Mouse (Mus musculus) embryonic facial prominence, embryonic 10.5 days (tissue): ENCODE measurements around the gene Uchl4. TPM values are rescaled to one million over a fixed set of nuclear protein-coding genes. Genes with fewer than 3 reads are reported as not detected.
"Not testable (repeated sequence)": the region's sequence is repeated elsewhere in the genome, so short reads cannot be mapped to it uniquely, and the experiment has no call there.

Experiments used
- DNase-seq: peaks from one replicate; pipeline ENCODE4 v3.0.0-alpha.2; 2017; ENCODE audit warnings: low spot score
- H3K27ac ChIP-seq: fragments of 300-500 bp; sonication (generic); replicated peaks from 2 replicates; pipeline ENCODE4 v1.5.1; 2016; ENCODE audit warnings: mild to moderate bottlenecking
- H3K27me3 ChIP-seq: fragments of 300-500 bp; sonication (generic); replicated peaks from 2 replicates; pipeline ENCODE4 v1.6.1; 2016; ENCODE audit warnings: low read depth, mild to moderate bottlenecking; ENCODE audit not compliant: poor library complexity, severe bottlenecking
- H3K36me3 ChIP-seq: fragments of 300-500 bp; sonication (generic); replicated peaks from 2 replicates; pipeline ENCODE4 v1.6.1; 2016; ENCODE audit warnings: mild to moderate bottlenecking, moderate library complexity
- H3K4me1 ChIP-seq: fragments of 300-500 bp; sonication (generic); 2 replicates; pipeline ENCODE4 v1.6.1; 2016
- H3K4me3 ChIP-seq: fragments of 300-500 bp; sonication (generic); 2 replicates; pipeline ENCODE4 v1.5.1; 2016; ENCODE audit warnings: mild to moderate bottlenecking, moderate library complexity
- H3K9me3 ChIP-seq: fragments of 300-500 bp; sonication (generic); 2 replicates; pipeline ENCODE4 v1.6.1; 2016; ENCODE audit warnings: mild to moderate bottlenecking
- WGBS: fragments of 180-500 bp; shearing (Covaris S2); methylation state at CpG from one replicate; pipeline ENCODE4 v1.1.7; 2016; 5-methylcytosine and 5-hydroxymethylcytosine counted together
- polyA plus RNA-seq: library from polyadenylated mRNA; unstranded; fragments of >200 nt; fragmentation: Nextera tagmentation; extraction: Ambion mirVana; gene quantifications from 2 replicates; pipeline ENCODE4 v1.2.1, GENCODE M21; 2016

Uchl4 gene
- 3.9 and 4.4 TPM in 2 replicates for polyA plus RNA-seq

DNA sequence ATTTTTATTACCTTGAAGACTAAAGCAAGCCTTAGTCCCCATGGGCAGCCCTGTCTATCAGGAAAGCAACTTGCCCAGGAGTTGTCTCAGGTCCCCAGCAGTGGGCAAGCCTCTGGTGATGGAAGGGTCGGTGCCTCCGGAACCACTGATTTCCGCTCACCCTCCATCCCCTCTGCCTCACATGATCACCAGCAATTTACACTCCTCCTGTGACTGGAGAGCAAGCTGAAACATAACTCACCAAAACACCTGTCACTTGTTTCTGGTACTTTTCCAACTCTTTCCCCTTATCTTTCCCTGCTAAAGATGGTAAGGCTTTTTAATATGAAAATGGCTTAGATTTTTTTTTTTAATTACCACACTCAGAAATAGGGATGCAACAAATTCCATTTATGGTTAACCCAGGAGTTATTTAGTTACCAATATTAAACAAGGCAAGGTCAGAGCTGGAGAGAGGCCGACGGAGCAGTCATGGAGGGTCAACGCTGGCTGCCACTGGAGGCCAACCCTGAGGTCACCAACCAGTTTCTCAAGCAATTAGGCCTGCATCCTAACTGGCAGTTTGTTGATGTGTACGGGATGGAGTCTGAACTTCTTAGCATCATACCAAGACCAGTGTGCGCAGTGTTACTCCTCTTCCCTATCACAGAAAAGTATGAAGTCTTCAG lies at the start of gene Uchl4:
Gene Uchl4 (plus strand): TSS at position 434 of the 668 bp plus-strand sequence.
- no peaks in the 10 kb centered on the region for H3K9me3 ChIP-seq
- DNase-seq: no peak
- peaks cover 55% of the 10 kb centered on the region for H3K4me1 ChIP-seq
- H3K27ac ChIP-seq: peak within 1 kb of the TSS; percentile 49
- H3K36me3 ChIP-seq: peaks cover 20% of the 10 kb centered on the region
- H3K4me3 ChIP-seq: no peak within 1 kb of the TSS
- WGBS: 76% methylated on average over 8 of the region's 8 CpGs
- H3K27me3 ChIP-seq: no peaks in the 10 kb centered on the region

DNA sequence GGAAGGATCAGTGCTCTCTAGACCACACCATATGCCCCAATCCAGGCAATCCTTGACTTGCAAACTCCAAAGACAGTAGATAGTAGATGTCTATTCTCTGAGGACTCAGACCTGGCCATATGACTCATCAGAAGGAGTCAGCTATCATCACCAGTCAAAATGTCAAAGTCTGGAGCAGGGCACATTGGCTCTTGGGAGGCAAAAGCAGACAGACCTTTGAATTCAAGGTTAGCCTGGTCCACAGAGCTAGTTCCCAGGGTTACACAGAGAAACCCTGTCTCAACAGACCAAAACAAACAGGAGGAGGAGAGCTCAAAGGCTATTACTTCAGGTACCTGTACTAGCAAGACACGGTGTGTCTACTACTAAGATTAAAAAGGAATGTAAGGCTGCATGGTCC lies 41.1 kb upstream of the Uchl4 start:
- Histone ChIP-seq H3K36me3 (peaks cover 90% of the 10 kb centered on the region), H3K4me1 (no peaks in the 10 kb centered on the region), H3K27me3 (no peaks in the 10 kb centered on the region), H3K4me3 (no peak overlapping the region), H3K9me3 (no peaks in the 10 kb centered on the region), H3K27ac (no peak overlapping the region)
- no peak for DNase-seq
- 98% methylated on average over 1 of the region's 1 CpGs for WGBS

DNA sequence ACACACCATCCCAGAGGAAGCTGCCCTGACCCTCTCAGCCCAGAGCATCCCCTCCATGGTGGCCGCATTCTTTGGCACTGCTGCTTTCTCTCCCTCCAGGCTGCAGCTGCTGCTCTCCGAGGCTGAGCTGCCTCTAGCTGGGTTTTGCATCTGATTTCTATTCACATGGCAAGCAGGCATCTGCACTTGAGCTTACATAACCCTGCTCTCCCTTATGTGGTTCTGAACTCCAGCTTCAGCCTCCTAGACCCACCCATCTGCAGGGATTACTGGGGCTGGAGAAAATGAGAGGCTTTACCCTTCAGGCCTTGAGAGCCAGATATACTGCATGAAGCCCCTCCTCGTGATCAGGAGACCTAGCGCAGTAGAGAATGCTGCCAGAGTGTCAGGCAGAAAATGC lies 39.4 kb upstream of the Uchl4 start:
- 89% methylated on average over 4 of the region's 4 CpGs for WGBS
- Histone ChIP-seq H3K36me3 (peaks cover 89% of the 10 kb centered on the region), H3K27me3 (no peaks in the 10 kb centered on the region), H3K9me3 (no peaks in the 10 kb centered on the region), H3K4me1 (no peaks in the 10 kb centered on the region), H3K4me3 (no peak overlapping the region), H3K27ac (no peak overlapping the region)
- no peak for DNase-seq

GRCm38 (mm10) chr9:64197524-64197923 lies 37.5 kb upstream of the Uchl4 start:
- H3K9me3 ChIP-seq: no peaks in the 10 kb centered on the region
- 92% methylated on average over 8 of the region's 8 CpGs for WGBS

DNA sequence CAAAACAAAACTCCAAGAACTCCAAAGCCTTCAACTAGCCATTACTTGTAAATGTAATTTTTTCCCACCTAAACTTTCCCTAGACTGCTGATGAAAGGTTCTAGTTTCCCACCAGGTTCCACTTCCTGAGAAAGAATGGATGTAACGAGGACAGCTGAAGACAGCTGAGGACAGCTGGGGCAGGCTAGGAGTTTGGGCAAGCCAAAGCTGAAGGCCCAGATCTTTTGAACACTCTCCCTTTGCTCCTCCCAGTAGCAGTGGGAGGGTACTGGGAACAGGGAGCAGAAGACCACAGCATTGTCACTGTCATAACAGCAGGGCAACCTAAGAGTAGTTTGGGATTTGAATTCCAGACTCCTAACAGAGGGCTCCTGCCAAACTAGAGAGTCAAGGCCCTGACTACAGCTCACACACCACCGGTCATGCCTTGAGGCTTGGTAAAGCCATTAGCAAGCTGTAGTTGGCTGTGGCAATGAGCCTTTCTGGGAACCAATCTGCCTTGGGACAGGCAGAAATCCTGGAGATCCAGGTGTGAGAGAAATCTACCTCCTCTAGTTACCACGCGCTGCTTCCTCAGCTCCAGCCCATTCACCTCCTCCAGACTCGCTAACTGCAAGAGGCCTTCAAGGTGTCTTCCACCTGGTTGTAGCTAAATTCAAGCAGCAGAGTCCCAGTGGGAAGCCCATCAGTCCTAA lies 36.8 kb upstream of the Uchl4 start:
- Histone ChIP-seq H3K36me3 (peaks cover 90% of the 10 kb centered on the region), H3K4me1 (peaks cover 6% of the 10 kb centered on the region; the same call in 1 of the 2 replicates), H3K4me3 (no peak overlapping the region), H3K27ac (no peak overlapping the region), H3K27me3 (no peaks in the 10 kb centered on the region), H3K9me3 (no peaks in the 10 kb centered on the region)
- DNase-seq: no peak
- WGBS: 94% methylated on average over 5 of the region's 5 CpGs

More at GRCm38 (mm10) chr9:64197524-64197923, 37.5 kb upstream of the Uchl4 start:
- DNase-seq: no peak
- peaks cover 6% of the 10 kb centered on the region; the same call in 1 of the 2 replicates for H3K4me1 ChIP-seq
- H3K4me3 ChIP-seq: no peak overlapping the region
- no peaks in the 10 kb centered on the region for H3K27me3 ChIP-seq
- H3K27ac ChIP-seq: no peak overlapping the region
- H3K36me3 ChIP-seq: peaks cover 90% of the 10 kb centered on the region

DNA sequence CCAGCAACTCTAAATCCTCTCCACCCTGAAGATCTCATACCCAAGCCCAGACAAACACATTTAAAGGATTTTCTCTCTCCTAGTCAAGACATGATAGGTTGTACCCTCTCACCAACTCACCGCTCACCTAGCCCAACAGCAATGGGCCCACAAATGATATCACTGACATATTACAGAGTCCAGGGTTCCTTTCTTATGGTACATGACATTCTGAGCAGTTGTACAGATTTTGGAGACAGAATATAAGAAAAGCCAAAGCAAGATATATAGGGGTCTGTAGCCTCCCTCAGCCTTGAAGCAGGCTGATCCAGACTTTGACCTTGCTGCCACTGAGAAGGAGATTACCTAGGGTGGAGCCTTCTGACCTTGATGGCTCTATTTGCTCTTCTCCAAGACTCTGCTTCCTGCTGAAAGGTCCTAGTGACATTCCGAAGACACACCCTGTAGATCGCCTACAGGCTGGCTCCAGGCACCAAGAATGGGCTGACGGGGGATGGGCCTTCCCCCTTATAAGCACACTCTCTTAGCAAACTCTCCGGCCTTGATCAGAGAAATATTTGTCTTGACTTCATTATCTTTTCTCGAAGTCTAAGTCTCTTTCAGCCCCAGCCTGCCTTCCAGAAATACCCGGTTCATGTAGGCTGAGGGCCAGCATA lies 36.1 kb upstream of the Uchl4 start:
- WGBS: 91% methylated on average over 7 of the region's 7 CpGs
- H3K36me3 ChIP-seq: peaks cover 90% of the 10 kb centered on the region

GRCm38 (mm10) chr9:64199897-64200296 lies 35.1 kb upstream of the Uchl4 start:
- 89% methylated on average over 2 of the region's 2 CpGs for WGBS
- Histone ChIP-seq H3K4me3 (no peak overlapping the region), H3K27me3 (no peaks in the 10 kb centered on the region), H3K27ac (no peak overlapping the region), H3K9me3 (no peaks in the 10 kb centered on the region), H3K36me3 (peaks cover 91% of the 10 kb centered on the region), H3K4me1 (peaks cover 6% of the 10 kb centered on the region; the same call in 1 of the 2 replicates)
- DNase-seq: no peak

More for the DNA sequence above, 36.1 kb upstream of the Uchl4 start:
- not testable (repeated sequence) for H3K4me3 ChIP-seq, H3K27ac ChIP-seq, H3K27me3 ChIP-seq, DNase-seq, H3K4me1 ChIP-seq, H3K9me3 ChIP-seq

DNA sequence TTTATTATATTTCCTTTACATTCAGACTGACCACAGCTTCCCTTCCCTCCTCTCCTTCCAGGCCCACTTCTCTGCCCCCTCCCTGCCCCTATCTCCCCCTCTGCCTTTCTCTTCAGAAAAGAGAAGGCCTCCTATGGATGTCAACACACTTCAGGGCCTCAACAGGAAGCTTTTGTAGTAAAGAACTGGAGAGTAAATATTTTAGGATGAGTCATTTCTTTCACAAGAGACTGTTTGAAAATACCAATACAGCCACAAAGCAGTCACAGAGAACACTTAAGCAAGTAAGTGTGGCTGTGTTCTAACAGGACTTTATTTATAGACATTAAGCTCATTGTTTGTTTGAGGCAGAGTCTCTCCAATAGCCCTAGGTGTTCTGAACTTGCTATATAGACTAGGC lies 32.7 kb upstream of the Uchl4 start:
- DNase-seq: no peak
- Histone ChIP-seq H3K36me3 (peaks cover 92% of the 10 kb centered on the region), H3K9me3 (no peaks in the 10 kb centered on the region), H3K4me1 (peaks cover 6% of the 10 kb centered on the region; the same call in 1 of the 2 replicates), H3K27me3 (no peaks in the 10 kb centered on the region), H3K4me3 (no peak overlapping the region), H3K27ac (no peak overlapping the region)

- H3K9me3 ChIP-seq: no peaks in the 10 kb centered on the region
- no peak for DNase-seq
- peaks cover 91% of the 10 kb centered on the region for H3K36me3 ChIP-seq
- no peaks in the 10 kb centered on the region for H3K27me3 ChIP-seq
- no peak overlapping the region for H3K4me3 ChIP-seq
- H3K4me1 ChIP-seq: peaks cover 6% of the 10 kb centered on the region; the same call in 1 of the 2 replicates
- no peak overlapping the region for H3K27ac ChIP-seq
Measured at GRCm38 (mm10) chr9:64202866-64203265, 32.1 kb upstream of the Uchl4 start.

- 86% methylated on average over 3 of the region's 3 CpGs for WGBS
- Histone ChIP-seq H3K4me3 (no peak overlapping the region), H3K27ac (no peak overlapping the region), H3K27me3 (no peaks in the 10 kb centered on the region), H3K9me3 (no peaks in the 10 kb centered on the region), H3K4me1 (no peaks in the 10 kb centered on the region), H3K36me3 (peaks cover 94% of the 10 kb centered on the region)
- DNase-seq: no peak
Measured at GRCm38 (mm10) chr9:64207509-64208084, 27.4 kb upstream of the Uchl4 start.

DNA sequence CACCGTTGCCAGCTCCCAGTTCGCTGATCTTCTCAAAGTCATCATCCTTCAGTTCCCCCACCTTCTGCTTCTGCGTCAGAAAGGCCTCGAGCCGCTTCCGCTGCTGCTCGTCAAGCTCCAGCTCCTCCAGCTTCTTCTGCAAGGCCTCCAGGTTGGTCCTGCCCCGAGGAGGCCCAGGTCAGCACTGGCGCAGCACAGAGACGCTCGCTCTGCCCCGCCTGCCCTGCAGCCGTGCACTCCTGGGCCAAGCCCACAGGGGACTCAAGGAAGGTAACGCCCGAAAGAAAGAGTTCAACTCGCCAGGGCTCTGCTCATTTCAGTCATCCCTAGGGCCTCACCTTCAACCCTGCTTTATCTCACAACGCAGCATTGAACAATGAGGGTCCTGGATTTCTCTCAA lies 20.5 kb upstream of the Uchl4 start:
- 92% methylated on average over 17 of the region's 17 CpGs for WGBS
- no peak for DNase-seq

DNA sequence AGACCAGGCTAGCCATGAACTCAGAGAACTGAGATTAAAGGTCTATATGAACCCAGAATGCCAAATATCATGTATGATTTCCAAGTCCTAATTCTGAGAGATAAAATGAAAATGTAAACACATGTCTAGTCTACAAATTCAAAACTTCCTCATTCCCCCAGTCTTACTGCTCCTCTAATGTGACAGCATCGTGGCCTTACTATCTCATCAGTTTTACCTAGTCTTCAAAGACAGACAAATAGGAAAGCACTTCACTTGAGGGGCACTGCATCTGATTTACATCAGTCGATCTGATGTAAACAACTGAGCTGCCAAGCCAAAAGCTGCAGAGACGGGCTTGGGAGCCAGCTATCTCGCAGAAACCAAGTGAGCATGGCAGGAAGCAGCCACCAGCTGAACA lies 18.9 kb upstream of the Uchl4 start:
- Histone ChIP-seq H3K4me3 (no peak overlapping the region), H3K4me1 (peaks cover 20% of the 10 kb centered on the region), H3K27me3 (no peaks in the 10 kb centered on the region), H3K27ac (no peak overlapping the region), H3K36me3 (peaks cover 36% of the 10 kb centered on the region), H3K9me3 (no peaks in the 10 kb centered on the region)
- 83% methylated on average over 4 of the region's 4 CpGs for WGBS
- DNase-seq: no peak

More for the DNA sequence above, 20.5 kb upstream of the Uchl4 start:
- no peaks in the 10 kb centered on the region for H3K9me3 ChIP-seq
- H3K4me1 ChIP-seq: peaks cover 4% of the 10 kb centered on the region
- no peak overlapping the region for H3K4me3 ChIP-seq
- peaks cover 52% of the 10 kb centered on the region for H3K36me3 ChIP-seq
- no peak overlapping the region for H3K27ac ChIP-seq
- no peaks in the 10 kb centered on the region for H3K27me3 ChIP-seq
